Mouse (Mus musculus): ENCODE results near the gene B3glct.

Gene B3glct

GRCm38 (mm10) chr5:149678100-149678989 lies at the start of gene B3glct:
B3glct (plus strand) TSS chr5:149678230.
- in situ Hi-C loops (cut with MboI, MseI) = loop anchor here (5.0 to 10.0 kb wide), 2 partner anchors 36 to 1814 kb away; partner anchors contain the start of gene Pomp (in 1 of the 2)

GRCm38 (mm10) chr5:149634409-149635035 lies 43.5 kb upstream of the B3glct start:
- in situ Hi-C loops (cut with MboI, MseI) = loop anchor here in 1 of 2 experiments (25.0 kb wide), 1 partner anchor 1247 kb away; the partner anchor contains the start of gene Slc7a1

- in situ Hi-C loops (cut with MboI, MseI) = loop anchor here in 1 of 2 experiments (25.0 kb wide), 1 partner anchor 1248 kb away; the partner anchor contains the start of gene Slc7a1
Observed at GRCm38 (mm10) chr5:149635556-149635955, 42.5 kb upstream of the B3glct start.

GRCm38 (mm10) chr5:149636075-149636920 lies 41.7 kb upstream of the B3glct start, which contains the start of gene Hsph1:
Hsph1 (minus strand) TSS chr5:149636376.
- in situ Hi-C loops (cut with MboI, MseI) = loop anchor here in 1 of 2 experiments (25.0 kb wide), 1 partner anchor 1249 kb away; the partner anchor contains the start of gene Slc7a1

- in situ Hi-C loops (cut with MboI, MseI) = loop anchor here in 1 of 2 experiments (25.0 kb wide), 1 partner anchor 1250 kb away; the partner anchor contains the start of gene Slc7a1
Observed at GRCm38 (mm10) chr5:149637306-149637705, 40.7 kb upstream of the B3glct start.

- in situ Hi-C loops (cut with MboI, MseI) = loop anchor here (5.0 to 25.0 kb wide), 2 partner anchors 36 to 1254 kb away; partner anchors contain the start of genes B3glct (in 1 of the 2) and Slc7a1 (in 1 of the 2)
Observed at GRCm38 (mm10) chr5:149641277-149641892, 36.6 kb upstream of the B3glct start.

GRCm38 (mm10) chr5:149642366-149642765 lies 35.7 kb upstream of the B3glct start:
- in situ Hi-C loops (cut with MboI, MseI) = loop anchor here (5.0 to 25.0 kb wide), 2 partner anchors 35 to 1255 kb away; partner anchors contain the start of genes B3glct (in 1 of the 2) and Slc7a1 (in 1 of the 2)

GRCm38 (mm10) chr5:149642783-149643509 lies 35.1 kb upstream of the B3glct start:
- in situ Hi-C loops (cut with MboI, MseI) = loop anchor here (5.0 to 25.0 kb wide), 2 partner anchors 34 to 1256 kb away; partner anchors contain the start of genes B3glct (in 1 of the 2) and Slc7a1 (in 1 of the 2)

GRCm38 (mm10) chr5:149647367-149648115 lies 30.5 kb upstream of the B3glct start:
- in situ Hi-C loops (cut with MboI, MseI) = loop anchor here in 1 of 2 experiments (25.0 kb wide), 1 partner anchor 1260 kb away; the partner anchor contains the start of gene Slc7a1

- in situ Hi-C loops (cut with MboI, MseI) = loop anchor here in 1 of 2 experiments (25.0 kb wide), 1 partner anchor 1261 kb away; the partner anchor contains the start of gene Slc7a1
Observed at GRCm38 (mm10) chr5:149648196-149648595, 29.8 kb upstream of the B3glct start.

- in situ Hi-C loops (cut with MboI, MseI) = loop anchor here in 1 of 2 experiments (25.0 kb wide), 1 partner anchor 1262 kb away; the partner anchor contains the start of gene Slc7a1
Observed at GRCm38 (mm10) chr5:149648895-149649406, 29.1 kb upstream of the B3glct start.

GRCm38 (mm10) chr5:149649499-149650178 lies 28.4 kb upstream of the B3glct start:
- in situ Hi-C loops (cut with MboI, MseI) = loop anchor here in 1 of 2 experiments (25.0 kb wide), 1 partner anchor 1262 kb away; the partner anchor contains the start of gene Slc7a1

GRCm38 (mm10) chr5:149650179-149650553 lies 27.9 kb upstream of the B3glct start:
- in situ Hi-C loops (cut with MboI, MseI) = no loop called here

GRCm38 (mm10) chr5:149655636-149656035 lies 22.4 kb upstream of the B3glct start:
- in situ Hi-C loops (cut with MboI, MseI) = no loop called here

GRCm38 (mm10) chr5:149658022-149658421 lies 20.0 kb upstream of the B3glct start:
- in situ Hi-C loops (cut with MboI, MseI) = no loop called here

GRCm38 (mm10) chr5:149658741-149659413 lies 19.2 kb upstream of the B3glct start:
- in situ Hi-C loops (cut with MboI, MseI) = no loop called here

GRCm38 (mm10) chr5:149659414-149659780 lies 18.6 kb upstream of the B3glct start:
- in situ Hi-C loops (cut with MboI, MseI) = no loop called here
